Mouse (Mus musculus) heart, embryonic 13.5 days (tissue): Measurements from ENCODE around the gene Gm1043. TPM values are rescaled to one million over a fixed set of nuclear protein-coding genes. Genes with fewer than 3 reads are reported as not detected.

Experiments used
- ATAC-seq: fragments of 200-750 bp; cut with Nextera tagmentation; 2 replicates; pipeline ENCODE4 v1.8.0; 2017; ENCODE audit warnings: moderate TSS enrichment; ENCODE audit not compliant: insufficient number of reproducible peaks, low FRiP score, low TSS enrichment; ENCODE audit errors: extremely low read depth
- H3K27ac ChIP-seq: fragments of 300-500 bp; sonication (generic); replicated peaks from 2 replicates; pipeline ENCODE4 v1.5.1; 2015; ENCODE audit warnings: moderate library complexity, mild to moderate bottlenecking, inconsistent platforms
- H3K27me3 ChIP-seq: fragments of 300-500 bp; sonication (generic); replicated peaks from 2 replicates; pipeline ENCODE4 v1.6.1; 2015; ENCODE audit warnings: mild to moderate bottlenecking, inconsistent platforms
- H3K36me3 ChIP-seq: fragments of 300-500 bp; sonication (generic); 2 replicates; pipeline ENCODE4 v1.6.1; 2015; ENCODE audit warnings: mild to moderate bottlenecking, inconsistent platforms
- H3K4me1 ChIP-seq: fragments of 300-500 bp; sonication (generic); 2 replicates; pipeline ENCODE4 v1.6.1; 2015; ENCODE audit warnings: inconsistent platforms
- H3K4me2 ChIP-seq: fragments of 300-500 bp; sonication (generic); 2 replicates; pipeline ENCODE4 v1.6.1; 2015; ENCODE audit warnings: inconsistent platforms, mild to moderate bottlenecking, moderate library complexity
- H3K4me3 ChIP-seq: fragments of 300-500 bp; sonication (generic); 2 replicates; pipeline ENCODE4 v1.5.1; 2015; ENCODE audit warnings: moderate library complexity, mild to moderate bottlenecking, inconsistent platforms
- H3K9ac ChIP-seq: fragments of 300-500 bp; sonication (generic); 2 replicates; pipeline ENCODE4 v1.6.1; 2015; ENCODE audit warnings: inconsistent platforms, mild to moderate bottlenecking, moderate library complexity
- H3K9me3 ChIP-seq: fragments of 300-500 bp; sonication (generic); 2 replicates; pipeline ENCODE4 v1.6.1; 2016; ENCODE audit warnings: inconsistent platforms
- WGBS: fragments of 180-500 bp; shearing (Covaris S2); methylation state at CpG from one replicate; pipeline ENCODE4 v1.1.7; 2015; ENCODE audit warnings: mixed read lengths; 5-methylcytosine and 5-hydroxymethylcytosine counted together
- polyA plus RNA-seq: library from polyadenylated mRNA; unstranded; fragments of >200 nt; fragmentation: Nextera tagmentation; extraction: Ambion mirVana; gene quantifications from 2 replicates; pipeline ENCODE4 v1.2.1, GENCODE M21; 2015

The Gm1043 gene
- polyA plus RNA-seq, 1 experiment from 2014 or later: not detected

GRCm38 (mm10) chr5:37244666-37245242 lies 159.6 kb downstream of the Gm1043 start:
- WGBS: 35% methylated on average over 9 of the region's 9 CpGs
- Histone ChIP-seq H3K27me3 (peaks cover 97% of the 10 kb centered on the region), H3K36me3 (no peaks in the 10 kb centered on the region), H3K9me3 (no peaks in the 10 kb centered on the region), H3K4me2 (peak overlapping the region; percentile 76), H3K4me1 (peaks cover 19% of the 10 kb centered on the region), H3K9ac (no peak overlapping the region), H3K27ac (peak overlapping the region; percentile 21; the same call in 1 of the 2 replicates), H3K4me3 (peak overlapping the region; percentile 59)
- no peak for ATAC-seq

GRCm38 (mm10) chr5:37245651-37246050 lies 160.5 kb downstream of the Gm1043 start:
- under 1% methylated on average over 42 of the region's 42 CpGs for WGBS
- H3K27me3 ChIP-seq: peaks cover 88% of the 10 kb centered on the region
- H3K9me3 ChIP-seq: no peaks in the 10 kb centered on the region
- H3K4me1 ChIP-seq: peaks cover 19% of the 10 kb centered on the region
- no peaks in the 10 kb centered on the region for H3K36me3 ChIP-seq
- peak overlapping the region; percentile 76 for H3K4me2 ChIP-seq
- H3K4me3 ChIP-seq: peak overlapping the region; percentile 59
- H3K27ac ChIP-seq: no peak overlapping the region
- ATAC-seq: no peak
- H3K9ac ChIP-seq: peak overlapping the region; percentile 72

GRCm38 (mm10) chr5:37246138-37246910 lies 161.2 kb downstream of the Gm1043 start:
- H3K36me3 ChIP-seq: no peaks in the 10 kb centered on the region
- no peak overlapping the region for H3K27ac ChIP-seq
- H3K4me1 ChIP-seq: peaks cover 19% of the 10 kb centered on the region
- WGBS: 1% methylated on average over 31 of the region's 37 CpGs
- H3K4me3 ChIP-seq: peak overlapping the region; percentile 59
- H3K4me2 ChIP-seq: peak overlapping the region; percentile 76
- no peaks in the 10 kb centered on the region for H3K9me3 ChIP-seq
- no peak; the same call in 1 of the 2 replicates for ATAC-seq
- H3K9ac ChIP-seq: peak overlapping the region; percentile 72
- H3K27me3 ChIP-seq: peaks cover 82% of the 10 kb centered on the region

GRCm38 (mm10) chr5:37247456-37247855 lies 162.3 kb downstream of the Gm1043 start:
- 29% methylated on average over 4 of the region's 4 CpGs for WGBS
- Histone ChIP-seq H3K4me1 (peaks cover 11% of the 10 kb centered on the region), H3K4me3 (no peak overlapping the region), H3K36me3 (no peaks in the 10 kb centered on the region), H3K9ac (no peak overlapping the region), H3K4me2 (peak overlapping the region; percentile 76; the same call in 1 of the 2 replicates), H3K27me3 (peaks cover 70% of the 10 kb centered on the region), H3K27ac (no peak overlapping the region), H3K9me3 (no peaks in the 10 kb centered on the region)
- no peak for ATAC-seq

- Histone ChIP-seq H3K27ac (no peak overlapping the region), H3K27me3 (peaks cover 56% of the 10 kb centered on the region), H3K9ac (no peak overlapping the region), H3K4me3 (no peak overlapping the region), H3K4me2 (no peak overlapping the region), H3K4me1 (peaks cover 11% of the 10 kb centered on the region), H3K36me3 (no peaks in the 10 kb centered on the region), H3K9me3 (no peaks in the 10 kb centered on the region)
- WGBS: 66% methylated on average over 3 of the region's 3 CpGs
- ATAC-seq: no peak
Observed at GRCm38 (mm10) chr5:37248870-37249269, 163.7 kb downstream of the Gm1043 start.

- WGBS: 52% methylated on average over 3 of the region's 3 CpGs
- H3K9me3 ChIP-seq: no peaks in the 10 kb centered on the region
Observed at GRCm38 (mm10) chr5:37251596-37251995, 166.4 kb downstream of the Gm1043 start.

GRCm38 (mm10) chr5:37252101-37252804 lies 167.1 kb downstream of the Gm1043 start:
- H3K9me3 ChIP-seq: no peaks in the 10 kb centered on the region
- peaks cover 22% of the 10 kb centered on the region for H3K27me3 ChIP-seq
- H3K36me3 ChIP-seq: no peaks in the 10 kb centered on the region
- H3K9ac ChIP-seq: no peak overlapping the region
- no peak for ATAC-seq
- no peak overlapping the region for H3K4me3 ChIP-seq
- no peak overlapping the region for H3K27ac ChIP-seq
- WGBS: 73% methylated on average over 9 of the region's 9 CpGs
- no peak overlapping the region for H3K4me2 ChIP-seq
- no peaks in the 10 kb centered on the region for H3K4me1 ChIP-seq

More at GRCm38 (mm10) chr5:37251596-37251995, 166.4 kb downstream of the Gm1043 start:
- Histone ChIP-seq H3K27me3 (peaks cover 29% of the 10 kb centered on the region), H3K27ac (no peak overlapping the region), H3K4me2 (no peak overlapping the region), H3K9ac (no peak overlapping the region), H3K36me3 (no peaks in the 10 kb centered on the region), H3K4me3 (no peak overlapping the region), H3K4me1 (no peaks in the 10 kb centered on the region)
- no peak for ATAC-seq

- H3K4me3 ChIP-seq: no peak overlapping the region
Observed at GRCm38 (mm10) chr5:37254523-37254922, 169.4 kb downstream of the Gm1043 start.

GRCm38 (mm10) chr5:37256823-37257222 lies 171.7 kb downstream of the Gm1043 start:
- H3K27ac ChIP-seq: no peak overlapping the region
- 49% methylated on average over 7 of the region's 7 CpGs for WGBS
- H3K4me3 ChIP-seq: no peak overlapping the region
- H3K9me3 ChIP-seq: no peaks in the 10 kb centered on the region
- H3K36me3 ChIP-seq: no peaks in the 10 kb centered on the region
- H3K4me1 ChIP-seq: no peaks in the 10 kb centered on the region
- ATAC-seq: no peak
- H3K4me2 ChIP-seq: no peak overlapping the region
- H3K27me3 ChIP-seq: no peaks in the 10 kb centered on the region
- H3K9ac ChIP-seq: no peak overlapping the region

More at GRCm38 (mm10) chr5:37254523-37254922, 169.4 kb downstream of the Gm1043 start:
- Histone ChIP-seq H3K9me3 (no peaks in the 10 kb centered on the region), H3K27me3 (0 out of 2 replicates have a peak, but pooled peaks cover 2% of the 10 kb centered on the region), H3K36me3 (no peaks in the 10 kb centered on the region), H3K4me1 (no peaks in the 10 kb centered on the region), H3K27ac (no peak overlapping the region), H3K9ac (no peak overlapping the region), H3K4me2 (no peak overlapping the region)
- WGBS: 77% methylated on average over 4 of the region's 4 CpGs
- no peak for ATAC-seq

GRCm38 (mm10) chr5:37257243-37257642 lies 172.1 kb downstream of the Gm1043 start:
- H3K9ac ChIP-seq: no peak overlapping the region
- H3K4me1 ChIP-seq: no peaks in the 10 kb centered on the region
- no peaks in the 10 kb centered on the region for H3K36me3 ChIP-seq
- ATAC-seq: no peak
- no peak overlapping the region for H3K4me3 ChIP-seq
- H3K9me3 ChIP-seq: no peaks in the 10 kb centered on the region
- no peaks in the 10 kb centered on the region for H3K27me3 ChIP-seq
- no peak overlapping the region for H3K27ac ChIP-seq
- H3K4me2 ChIP-seq: no peak overlapping the region
- WGBS: 37% methylated on average over 5 of the region's 5 CpGs

GRCm38 (mm10) chr5:37261734-37262133 lies 176.6 kb downstream of the Gm1043 start:
- no peak for ATAC-seq
- H3K9ac ChIP-seq: no peak overlapping the region
- no peaks in the 10 kb centered on the region for H3K4me1 ChIP-seq
- no peaks in the 10 kb centered on the region for H3K9me3 ChIP-seq
- H3K27me3 ChIP-seq: no peaks in the 10 kb centered on the region
- 68% methylated on average over 5 of the region's 5 CpGs for WGBS
- H3K4me2 ChIP-seq: no peak overlapping the region
- no peak overlapping the region for H3K4me3 ChIP-seq
- no peaks in the 10 kb centered on the region for H3K36me3 ChIP-seq
- H3K27ac ChIP-seq: no peak overlapping the region
